Mouse (Mus musculus): ENCODE measurements at regions not wholly inside any gene's neighbourhood (a gene's known extent, or its start where the extent isn't known, plus 50 kb on each side); places are given as distances from the start of the nearest gene placed in this dataset.

- H3K27ac ChIP-seq (replicated peaks; ENCODE audit: low read depth, low read length): no peak overlapping the region
- H3K4me3 ChIP-seq (ENCODE audit: insufficient read depth, low read depth, low read length): no peak overlapping the region
- no peaks in the 10 kb centered on the region for H3K4me1 ChIP-seq (ENCODE audit: control insufficient read depth, insufficient read depth, insufficient read length, low read length)
These were observed 429.9 kb downstream of the Fut8 start for GRCm38 (mm10) chr12:77667875-77668204.

- H3K4me1 ChIP-seq (ENCODE audit: control insufficient read depth, insufficient read depth, insufficient read length, low read length): no peaks in the 10 kb centered on the region
- H3K27ac ChIP-seq (replicated peaks; ENCODE audit: low read depth, low read length): no peak overlapping the region
- no peak overlapping the region for H3K4me3 ChIP-seq (ENCODE audit: insufficient read depth, low read depth, low read length)
These were observed 432.6 kb downstream of the Fut8 start for GRCm38 (mm10) chr12:77670531-77670930.

GRCm38 (mm10) chr12:77674352-77674751, 436.4 kb downstream of the Fut8 start:
- no peak overlapping the region for H3K4me3 ChIP-seq (ENCODE audit: insufficient read depth, low read depth, low read length)
- H3K4me1 ChIP-seq (ENCODE audit: control insufficient read depth, insufficient read depth, insufficient read length, low read length): no peaks in the 10 kb centered on the region
- H3K27ac ChIP-seq (replicated peaks; ENCODE audit: low read depth, low read length): no peak overlapping the region

GRCm38 (mm10) chr12:77674755-77675154, 436.8 kb downstream of the Fut8 start:
- Histone ChIP-seq H3K4me1 (ENCODE audit: control insufficient read depth, insufficient read depth, insufficient read length, low read length) (no peaks in the 10 kb centered on the region), H3K4me3 (ENCODE audit: insufficient read depth, low read depth, low read length) (no peak overlapping the region), H3K27ac (replicated peaks; ENCODE audit: low read depth, low read length) (no peak overlapping the region)

GRCm38 (mm10) chr12:77678040-77678439, 440.1 kb downstream of the Fut8 start:
- Histone ChIP-seq H3K4me3 (ENCODE audit: insufficient read depth, low read depth, low read length) (no peak overlapping the region), H3K4me1 (ENCODE audit: control insufficient read depth, insufficient read depth, insufficient read length, low read length) (no peaks in the 10 kb centered on the region), H3K27ac (replicated peaks; ENCODE audit: low read depth, low read length) (no peak overlapping the region)

GRCm38 (mm10) chr12:77694101-77694500, 456.2 kb downstream of the Fut8 start:
- H3K4me3 ChIP-seq (ENCODE audit: insufficient read depth, low read depth, low read length): no peak overlapping the region
- H3K27ac ChIP-seq (replicated peaks; ENCODE audit: low read depth, low read length): no peak overlapping the region
- H3K4me1 ChIP-seq (ENCODE audit: control insufficient read depth, insufficient read depth, insufficient read length, low read length): no peaks in the 10 kb centered on the region

GRCm38 (mm10) chr12:77696039-77696631, 458.2 kb downstream of the Fut8 start:
- no peaks in the 10 kb centered on the region for H3K4me1 ChIP-seq (ENCODE audit: control insufficient read depth, insufficient read depth, insufficient read length, low read length)
- no peak overlapping the region for H3K4me3 ChIP-seq (ENCODE audit: insufficient read depth, low read depth, low read length)
- H3K27ac ChIP-seq (replicated peaks; ENCODE audit: low read depth, low read length): no peak overlapping the region

GRCm38 (mm10) chr12:77696662-77697061, 458.7 kb downstream of the Fut8 start:
- Histone ChIP-seq H3K4me1 (ENCODE audit: control insufficient read depth, insufficient read depth, insufficient read length, low read length) (no peaks in the 10 kb centered on the region), H3K27ac (replicated peaks; ENCODE audit: low read depth, low read length) (no peak overlapping the region), H3K4me3 (ENCODE audit: insufficient read depth, low read depth, low read length) (no peak overlapping the region)

- no peaks in the 10 kb centered on the region for H3K4me1 ChIP-seq (ENCODE audit: control insufficient read depth, insufficient read depth, insufficient read length, low read length)
- no peak overlapping the region for H3K27ac ChIP-seq (replicated peaks; ENCODE audit: low read depth, low read length)
- H3K4me3 ChIP-seq (ENCODE audit: insufficient read depth, low read depth, low read length): no peak overlapping the region
These were observed 460.2 kb downstream of the Fut8 start for GRCm38 (mm10) chr12:77698088-77698487.

- no peaks in the 10 kb centered on the region for H3K4me1 ChIP-seq (ENCODE audit: control insufficient read depth, insufficient read depth, insufficient read length, low read length)
- no peak overlapping the region for H3K27ac ChIP-seq (replicated peaks; ENCODE audit: low read depth, low read length)
- H3K4me3 ChIP-seq (ENCODE audit: insufficient read depth, low read depth, low read length): no peak overlapping the region
These were observed 462.1 kb downstream of the Fut8 start for GRCm38 (mm10) chr12:77699896-77700605.

GRCm38 (mm10) chr12:77715506-77715905, 477.6 kb downstream of the Fut8 start:
- Histone ChIP-seq H3K4me3 (ENCODE audit: insufficient read depth, low read depth, low read length) (no peak overlapping the region), H3K27ac (replicated peaks; ENCODE audit: low read depth, low read length) (no peak overlapping the region), H3K4me1 (ENCODE audit: control insufficient read depth, insufficient read depth, insufficient read length, low read length) (no peaks in the 10 kb centered on the region)

- H3K4me3 ChIP-seq (ENCODE audit: insufficient read depth, low read depth, low read length): no peak overlapping the region
- no peaks in the 10 kb centered on the region for H3K4me1 ChIP-seq (ENCODE audit: control insufficient read depth, insufficient read depth, insufficient read length, low read length)
- H3K27ac ChIP-seq (replicated peaks; ENCODE audit: low read depth, low read length): no peak overlapping the region
These were observed 478.1 kb downstream of the Fut8 start for GRCm38 (mm10) chr12:77715979-77716378.

GRCm38 (mm10) chr12:77727766-77728165, 466.3 kb upstream of the Gm6657 start:
- H3K4me1 ChIP-seq (ENCODE audit: control insufficient read depth, insufficient read depth, insufficient read length, low read length): 0 out of 2 replicates have a peak, but pooled peaks cover 2% of the 10 kb centered on the region
- H3K4me3 ChIP-seq (ENCODE audit: insufficient read depth, low read depth, low read length): no peak overlapping the region
- H3K27ac ChIP-seq (replicated peaks; ENCODE audit: low read depth, low read length): no peak overlapping the region

- no peaks in the 10 kb centered on the region for H3K4me1 ChIP-seq (ENCODE audit: control insufficient read depth, insufficient read depth, insufficient read length, low read length)
These were observed 454.8 kb upstream of the Gm6657 start for GRCm38 (mm10) chr12:77739047-77739760.

GRCm38 (mm10) chr12:77742716-77743115, 451.3 kb upstream of the Gm6657 start:
- no peak overlapping the region for H3K27ac ChIP-seq (replicated peaks; ENCODE audit: low read depth, low read length)
- no peak overlapping the region for H3K4me3 ChIP-seq (ENCODE audit: insufficient read depth, low read depth, low read length)
- no peaks in the 10 kb centered on the region for H3K4me1 ChIP-seq (ENCODE audit: control insufficient read depth, insufficient read depth, insufficient read length, low read length)

More at GRCm38 (mm10) chr12:77739047-77739760, 454.8 kb upstream of the Gm6657 start:
- Histone ChIP-seq H3K27ac (replicated peaks; ENCODE audit: low read depth, low read length) (no peak overlapping the region), H3K4me3 (ENCODE audit: insufficient read depth, low read depth, low read length) (no peak overlapping the region)

Data from brown adipose tissue, adult 24 weeks (tissue).